Mouse (Mus musculus): ENCODE measurements at regions not wholly inside any gene's neighbourhood (a gene's known extent, or its start where the extent isn't known, plus 50 kb on each side); places are given as distances from the start of the nearest gene placed in this dataset.
"Not testable (repeated sequence)": the region's sequence is repeated elsewhere in the genome, so short reads cannot be mapped to it uniquely, and the experiment has no call there.

GRCm38 (mm10) chr3:110880472-110880871 lies 629.7 kb upstream of the Prmt6 start:
- intact Hi-C loops (cut with DNase I); DNase-seq (ENCODE audit: extremely low spot score in 1 of 2, low spot score in 2 of 2): not testable (repeated sequence)

- DNase-seq (ENCODE audit: extremely low spot score in 1 of 2, low spot score in 2 of 2): no peak
- intact Hi-C loops (cut with DNase I): loop anchor here (10.0 kb wide), 1 partner anchor 721 kb away; the partner anchor contains the start of gene Ntng1
Measured at GRCm38 (mm10) chr3:110865989-110866388, 615.2 kb upstream of the Prmt6 start.

GRCm38 (mm10) chr3:110847222-110847621 lies 596.4 kb upstream of the Prmt6 start:
- DNase-seq (ENCODE audit: extremely low spot score in 1 of 2, low spot score in 2 of 2): no peak
- intact Hi-C loops (cut with DNase I): no loop called here

- no peak for DNase-seq (ENCODE audit: extremely low spot score in 1 of 2, low spot score in 2 of 2)
- intact Hi-C loops (cut with DNase I): no loop called here
Measured at GRCm38 (mm10) chr3:110820709-110821401, 570.1 kb upstream of the Prmt6 start.

- no peak for DNase-seq (ENCODE audit: extremely low spot score in 1 of 2, low spot score in 2 of 2)
- intact Hi-C loops (cut with DNase I): no loop called here
Measured at GRCm38 (mm10) chr3:110789009-110789586, 538.3 kb upstream of the Prmt6 start.

GRCm38 (mm10) chr3:110755266-110755665 lies 504.5 kb upstream of the Prmt6 start:
- DNase-seq (ENCODE audit: extremely low spot score in 1 of 2, low spot score in 2 of 2): no peak
- intact Hi-C loops (cut with DNase I): no loop called here

GRCm38 (mm10) chr3:110746273-110746672 lies 495.5 kb upstream of the Prmt6 start:
- DNase-seq (ENCODE audit: extremely low spot score in 1 of 2, low spot score in 2 of 2): no peak
- intact Hi-C loops (cut with DNase I): no loop called here

- DNase-seq (ENCODE audit: extremely low spot score in 1 of 2, low spot score in 2 of 2): no peak
- intact Hi-C loops (cut with DNase I): no loop called here
Measured at GRCm38 (mm10) chr3:110700122-110700521, 449.3 kb upstream of the Prmt6 start.

- intact Hi-C loops (cut with DNase I): no loop called here
- no peak for DNase-seq (ENCODE audit: extremely low spot score in 1 of 2, low spot score in 2 of 2)
Measured at GRCm38 (mm10) chr3:110667525-110668005, 416.8 kb upstream of the Prmt6 start.

GRCm38 (mm10) chr3:110666992-110667391 lies 416.2 kb upstream of the Prmt6 start:
- DNase-seq (ENCODE audit: extremely low spot score in 1 of 2, low spot score in 2 of 2): no peak
- intact Hi-C loops (cut with DNase I): no loop called here

- intact Hi-C loops (cut with DNase I): no loop called here
- DNase-seq (ENCODE audit: extremely low spot score in 1 of 2, low spot score in 2 of 2): no peak
Measured at GRCm38 (mm10) chr3:110657495-110658105, 406.8 kb upstream of the Prmt6 start.

- intact Hi-C loops (cut with DNase I): no loop called here
- no peak for DNase-seq (ENCODE audit: extremely low spot score in 1 of 2, low spot score in 2 of 2)
Measured at GRCm38 (mm10) chr3:110626326-110626725, 375.5 kb upstream of the Prmt6 start.

GRCm38 (mm10) chr3:110599175-110599853 lies 348.5 kb upstream of the Prmt6 start:
- no peak for DNase-seq (ENCODE audit: extremely low spot score in 1 of 2, low spot score in 2 of 2)
- intact Hi-C loops (cut with DNase I): no loop called here

GRCm38 (mm10) chr3:110582766-110583165 lies 332.0 kb upstream of the Prmt6 start:
- no peak for DNase-seq (ENCODE audit: extremely low spot score in 1 of 2, low spot score in 2 of 2)
- intact Hi-C loops (cut with DNase I): no loop called here

- no peak for DNase-seq (ENCODE audit: extremely low spot score in 1 of 2, low spot score in 2 of 2)
- intact Hi-C loops (cut with DNase I): no loop called here
Measured at GRCm38 (mm10) chr3:110579261-110579660, 328.5 kb upstream of the Prmt6 start.

GRCm38 (mm10) chr3:110567187-110567586 lies 316.4 kb upstream of the Prmt6 start:
- DNase-seq (ENCODE audit: extremely low spot score in 1 of 2, low spot score in 2 of 2): no peak
- intact Hi-C loops (cut with DNase I): no loop called here

GRCm38 (mm10) chr3:110547326-110547725 lies 296.5 kb upstream of the Prmt6 start:
- intact Hi-C loops (cut with DNase I): no loop called here
- DNase-seq (ENCODE audit: extremely low spot score in 1 of 2, low spot score in 2 of 2): no peak

- intact Hi-C loops (cut with DNase I): no loop called here
- no peak for DNase-seq (ENCODE audit: extremely low spot score in 1 of 2, low spot score in 2 of 2)
Measured at GRCm38 (mm10) chr3:110538275-110538674, 287.5 kb upstream of the Prmt6 start.
